Mouse (Mus musculus) ovary, adult 10 weeks (tissue): ENCODE measurements around the gene Prps1l1. TPM values are rescaled to one million over a fixed set of nuclear protein-coding genes. Genes with fewer than 3 reads are reported as not detected.

ENCODE experiments used
- polyA plus RNA-seq: library from polyadenylated mRNA; stranded (reverse); fragments of 350-450 nt; fragmentation: Illumina TruSeq; extraction: RNeasy Lipid Tissue Mini Kit (QIAGEN cat#74804); gene quantifications from one replicate; pipeline ENCODE4 v1.2.3, GENCODE M21; 2014

The Prps1l1 gene
- polyA plus RNA-seq = not detected

DNA sequence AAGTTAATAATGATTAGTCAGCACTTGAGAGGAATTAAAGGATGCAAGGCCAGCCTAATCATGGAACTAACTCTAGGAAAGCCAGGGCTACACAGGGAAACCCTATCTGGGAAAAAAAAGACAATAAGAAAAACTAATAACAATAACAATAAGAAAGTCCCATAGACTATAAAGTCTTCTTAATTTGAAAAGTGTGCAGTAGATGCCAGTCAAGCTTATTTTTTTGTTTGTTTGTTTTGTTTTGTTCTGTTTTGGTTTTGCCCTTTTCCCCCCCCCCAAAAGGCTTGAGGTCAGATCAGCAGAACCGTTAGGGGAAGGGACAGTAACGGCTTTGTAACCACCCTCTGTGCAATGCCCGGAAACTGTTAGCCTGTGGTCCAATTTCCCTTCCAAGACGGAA is at the start of gene Prps1l1:
Gene Prps1l1, plus strand, starts transcription at position 301 of the 400 bp plus-strand sequence.

Other genes starting within 250 kb of the Prps1l1 start
- gene Hdac9, start 67.7 kb upstream of the Prps1l1 start, polyA plus RNA-seq = 5.4 TPM
- gene Snx13, start 62.4 kb downstream of the Prps1l1 start, polyA plus RNA-seq = 163 TPM